Mouse (Mus musculus): ENCODE measurements around the gene Basp1.

The Basp1 gene

GRCm38 (mm10) chr15:25363636-25364035 lies 49.9 kb downstream of the Basp1 start:
- DNase-seq (ENCODE audit: low read depth, low spot score), result no peak
- H3K27me3 ChIP-seq (ENCODE audit: control insufficient read depth, insufficient read depth, low read length, poor library complexity, severe bottlenecking), result no peaks in the 10 kb centered on the region; the same call in 1 of the 2 replicates
- no peaks in the 10 kb centered on the region for H3K36me3 ChIP-seq (ENCODE audit: control insufficient read depth, insufficient read depth, low read length, poor library complexity, severe bottlenecking)

GRCm38 (mm10) chr15:25360825-25361224 lies 52.7 kb downstream of the Basp1 start:
- DNase-seq (ENCODE audit: low read depth, low spot score), result no peak
- no peaks in the 10 kb centered on the region; the same call in 1 of the 2 replicates for H3K27me3 ChIP-seq (ENCODE audit: control insufficient read depth, insufficient read depth, low read length, poor library complexity, severe bottlenecking)
- H3K36me3 ChIP-seq (ENCODE audit: control insufficient read depth, insufficient read depth, low read length, poor library complexity, severe bottlenecking), result no peaks in the 10 kb centered on the region

GRCm38 (mm10) chr15:25358680-25359097 lies 54.9 kb downstream of the Basp1 start:
- peak; percentile 60 for DNase-seq (ENCODE audit: low read depth, low spot score)
- Histone ChIP-seq H3K27me3 (ENCODE audit: control insufficient read depth, insufficient read depth, low read length, poor library complexity, severe bottlenecking) (no peaks in the 10 kb centered on the region; the same call in 1 of the 2 replicates), H3K36me3 (ENCODE audit: control insufficient read depth, insufficient read depth, low read length, poor library complexity, severe bottlenecking) (no peaks in the 10 kb centered on the region)

- no peaks in the 10 kb centered on the region for H3K36me3 ChIP-seq (ENCODE audit: control insufficient read depth, insufficient read depth, low read length, poor library complexity, severe bottlenecking)
- no peaks in the 10 kb centered on the region for H3K27me3 ChIP-seq (ENCODE audit: control insufficient read depth, insufficient read depth, low read length, poor library complexity, severe bottlenecking)
- peak; percentile 53 for DNase-seq (ENCODE audit: low read depth, low spot score)
Measured at GRCm38 (mm10) chr15:25355339-25355738, 58.2 kb downstream of the Basp1 start.

GRCm38 (mm10) chr15:25354738-25355137 lies 58.8 kb downstream of the Basp1 start:
- Histone ChIP-seq H3K27me3 (ENCODE audit: control insufficient read depth, insufficient read depth, low read length, poor library complexity, severe bottlenecking) (no peaks in the 10 kb centered on the region), H3K36me3 (ENCODE audit: control insufficient read depth, insufficient read depth, low read length, poor library complexity, severe bottlenecking) (no peaks in the 10 kb centered on the region)
- peak; percentile 46 for DNase-seq (ENCODE audit: low read depth, low spot score)

GRCm38 (mm10) chr15:25353498-25353897 lies 60.1 kb downstream of the Basp1 start:
- Histone ChIP-seq H3K27me3 (ENCODE audit: control insufficient read depth, insufficient read depth, low read length, poor library complexity, severe bottlenecking) (no peaks in the 10 kb centered on the region), H3K36me3 (ENCODE audit: control insufficient read depth, insufficient read depth, low read length, poor library complexity, severe bottlenecking) (no peaks in the 10 kb centered on the region)
- DNase-seq (ENCODE audit: low read depth, low spot score), result no peak

GRCm38 (mm10) chr15:25343263-25343662 lies 70.3 kb downstream of the Basp1 start:
- Histone ChIP-seq H3K36me3 (ENCODE audit: control insufficient read depth, insufficient read depth, low read length, poor library complexity, severe bottlenecking) (no peaks in the 10 kb centered on the region), H3K27me3 (ENCODE audit: control insufficient read depth, insufficient read depth, low read length, poor library complexity, severe bottlenecking) (no peaks in the 10 kb centered on the region)
- no peak for DNase-seq (ENCODE audit: low read depth, low spot score)

- Histone ChIP-seq H3K27me3 (ENCODE audit: control insufficient read depth, insufficient read depth, low read length, poor library complexity, severe bottlenecking) (no peaks in the 10 kb centered on the region), H3K36me3 (ENCODE audit: control insufficient read depth, insufficient read depth, low read length, poor library complexity, severe bottlenecking) (no peaks in the 10 kb centered on the region)
- DNase-seq (ENCODE audit: low read depth, low spot score), result no peak
Measured at GRCm38 (mm10) chr15:25335277-25335676, 78.3 kb downstream of the Basp1 start.

- Histone ChIP-seq H3K36me3 (ENCODE audit: control insufficient read depth, insufficient read depth, low read length, poor library complexity, severe bottlenecking) (no peaks in the 10 kb centered on the region), H3K27me3 (ENCODE audit: control insufficient read depth, insufficient read depth, low read length, poor library complexity, severe bottlenecking) (no peaks in the 10 kb centered on the region)
- no peak for DNase-seq (ENCODE audit: low read depth, low spot score)
Measured at GRCm38 (mm10) chr15:25331877-25332445, 81.6 kb downstream of the Basp1 start.

GRCm38 (mm10) chr15:25330946-25331345 lies 82.6 kb downstream of the Basp1 start:
- H3K27me3 ChIP-seq (ENCODE audit: control insufficient read depth, insufficient read depth, low read length, poor library complexity, severe bottlenecking), result no peaks in the 10 kb centered on the region
- no peak for DNase-seq (ENCODE audit: low read depth, low spot score)
- no peaks in the 10 kb centered on the region for H3K36me3 ChIP-seq (ENCODE audit: control insufficient read depth, insufficient read depth, low read length, poor library complexity, severe bottlenecking)

- DNase-seq (ENCODE audit: low read depth, low spot score), result no peak
- Histone ChIP-seq H3K36me3 (ENCODE audit: control insufficient read depth, insufficient read depth, low read length, poor library complexity, severe bottlenecking) (no peaks in the 10 kb centered on the region), H3K27me3 (ENCODE audit: control insufficient read depth, insufficient read depth, low read length, poor library complexity, severe bottlenecking) (no peaks in the 10 kb centered on the region)
Measured at GRCm38 (mm10) chr15:25322601-25323000, 91.0 kb downstream of the Basp1 start.

GRCm38 (mm10) chr15:25322111-25322510 lies 91.5 kb downstream of the Basp1 start:
- no peaks in the 10 kb centered on the region for H3K27me3 ChIP-seq (ENCODE audit: control insufficient read depth, insufficient read depth, low read length, poor library complexity, severe bottlenecking)
- no peak for DNase-seq (ENCODE audit: low read depth, low spot score)
- no peaks in the 10 kb centered on the region for H3K36me3 ChIP-seq (ENCODE audit: control insufficient read depth, insufficient read depth, low read length, poor library complexity, severe bottlenecking)

GRCm38 (mm10) chr15:25321636-25322035 lies 91.9 kb downstream of the Basp1 start:
- DNase-seq (ENCODE audit: low read depth, low spot score), result no peak
- H3K36me3 ChIP-seq (ENCODE audit: control insufficient read depth, insufficient read depth, low read length, poor library complexity, severe bottlenecking), result no peaks in the 10 kb centered on the region

GRCm38 (mm10) chr15:25314471-25314870 lies 99.1 kb downstream of the Basp1 start:
- Histone ChIP-seq H3K36me3 (ENCODE audit: control insufficient read depth, insufficient read depth, low read length, poor library complexity, severe bottlenecking) (no peaks in the 10 kb centered on the region), H3K27me3 (ENCODE audit: control insufficient read depth, insufficient read depth, low read length, poor library complexity, severe bottlenecking) (no peaks in the 10 kb centered on the region)
- DNase-seq (ENCODE audit: low read depth, low spot score), result no peak

More at GRCm38 (mm10) chr15:25321636-25322035, 91.9 kb downstream of the Basp1 start:
- no peaks in the 10 kb centered on the region for H3K27me3 ChIP-seq (ENCODE audit: control insufficient read depth, insufficient read depth, low read length, poor library complexity, severe bottlenecking)
